Mouse (Mus musculus) hindlimb bud, embryonic 11.5 days (tissue): Measurements from ENCODE around the gene Cbx4.
"Not testable (repeated sequence)": the region's sequence is repeated elsewhere in the genome, so short reads cannot be mapped to it uniquely, and the experiment has no call there.

ENCODE experiments used
- DNase-seq: peaks from one replicate; pipeline ENCODE4 v3.0.0-alpha.2; 2012; ENCODE audit warnings: low read depth, low spot score; ENCODE audit errors: extremely low spot score

The Cbx4 gene

DNA sequence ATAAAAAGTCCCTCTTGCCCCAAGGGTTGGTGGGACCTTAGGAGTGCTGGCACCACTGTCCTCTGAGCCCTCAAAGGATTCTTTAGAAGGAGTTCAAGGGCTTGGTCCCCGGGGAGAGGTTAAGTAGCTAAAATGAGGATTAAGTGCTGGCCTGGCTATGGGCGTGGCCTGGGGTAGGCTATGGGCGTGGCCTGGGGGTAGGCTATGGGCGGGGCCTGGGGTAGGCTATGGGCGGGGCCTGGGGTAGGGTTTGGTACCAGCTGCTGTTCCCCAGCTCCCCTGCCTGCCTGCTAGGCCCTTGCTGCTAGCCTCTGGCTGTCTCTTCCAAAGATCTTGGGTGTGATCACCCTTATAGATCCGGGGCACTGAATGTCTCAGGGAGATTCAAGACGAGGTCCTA, 25.3 kb upstream of the Cbx4 start:
- DNase-seq, result no peak

DNA sequence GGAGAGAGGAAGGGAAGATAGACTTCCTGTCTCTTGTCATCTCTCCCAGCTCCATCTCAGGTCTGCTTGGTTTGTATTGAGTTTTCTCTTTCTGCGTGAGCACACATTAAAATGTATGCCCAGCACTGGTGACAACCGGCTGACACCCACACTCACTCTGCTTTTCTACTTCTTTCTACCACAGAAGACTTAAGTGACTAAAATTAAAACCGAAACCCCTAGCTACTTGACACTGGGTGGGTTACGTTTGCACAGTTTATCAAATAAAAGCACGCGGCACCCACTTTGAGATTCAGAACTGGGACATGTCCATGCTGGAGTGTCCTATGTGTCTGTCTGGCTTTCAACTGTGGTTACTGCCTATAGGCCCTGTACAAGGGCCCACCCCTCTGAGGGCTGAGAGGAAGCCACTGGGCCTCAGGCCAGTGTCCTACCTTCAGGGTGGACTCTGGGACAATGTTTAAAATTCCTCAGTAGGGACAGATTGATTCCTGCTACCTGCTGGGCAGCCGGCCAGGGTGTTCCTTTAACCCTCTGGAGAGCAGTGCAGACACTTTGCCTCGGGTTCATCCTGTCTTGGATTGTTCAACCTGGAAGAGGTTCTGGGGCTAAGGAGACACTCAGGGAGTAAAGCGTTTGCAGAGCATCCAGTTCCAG, 23.5 kb upstream of the Cbx4 start:
- no peak for DNase-seq

DNA sequence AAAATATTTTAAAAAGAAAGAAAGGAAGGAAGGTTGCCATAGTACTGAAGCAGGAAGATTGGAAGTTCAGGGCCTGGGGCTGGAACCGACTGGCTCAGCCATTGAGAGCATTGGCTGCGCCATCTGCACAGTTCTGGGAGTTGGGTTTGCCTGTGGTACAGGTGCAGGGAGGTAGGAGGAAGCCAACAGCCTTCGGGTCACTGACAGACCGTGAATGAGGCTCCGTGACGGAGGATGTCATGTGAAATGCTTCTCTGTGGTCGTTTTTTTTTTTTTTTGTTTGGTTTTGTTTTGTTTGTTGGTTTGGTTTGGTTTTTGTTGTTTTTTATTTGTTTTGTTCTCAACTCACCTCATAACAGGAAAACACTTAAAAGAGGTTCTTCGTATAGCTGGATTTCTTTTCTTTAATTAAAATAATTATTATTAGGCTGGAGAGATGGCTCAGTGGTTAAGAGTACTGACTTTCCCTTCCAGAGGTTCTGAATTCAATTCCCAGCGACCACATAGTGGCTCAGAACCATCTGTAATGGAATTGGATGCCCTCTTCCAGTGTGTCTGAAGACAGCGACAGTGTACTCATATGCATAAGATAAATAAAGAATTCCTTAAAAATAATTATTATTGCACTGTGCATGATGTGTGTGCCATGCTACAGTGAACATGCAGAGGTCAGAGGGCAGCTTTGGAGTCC, 22.7 kb upstream of the Cbx4 start:
- DNase-seq, result no peak

DNA sequence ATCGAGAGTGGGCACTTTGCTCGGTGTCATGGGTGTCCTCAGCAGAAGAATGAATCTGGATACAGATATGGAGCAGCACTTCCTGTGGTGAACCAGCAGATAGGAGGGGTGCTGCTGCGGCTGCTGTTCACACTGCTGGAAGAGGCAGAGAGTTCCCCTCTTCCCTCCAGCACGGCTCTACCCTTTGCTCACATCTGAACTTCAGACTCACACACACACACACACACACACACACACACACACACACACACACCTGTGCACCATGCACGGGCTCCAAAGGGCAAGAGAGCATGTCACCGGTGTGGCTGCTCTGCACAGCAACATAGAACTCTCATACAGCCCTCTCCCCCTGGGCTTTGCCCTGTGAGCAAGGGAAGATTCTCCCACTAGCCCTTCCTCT, 20.3 kb upstream of the Cbx4 start:
- DNase-seq, result no peak

DNA sequence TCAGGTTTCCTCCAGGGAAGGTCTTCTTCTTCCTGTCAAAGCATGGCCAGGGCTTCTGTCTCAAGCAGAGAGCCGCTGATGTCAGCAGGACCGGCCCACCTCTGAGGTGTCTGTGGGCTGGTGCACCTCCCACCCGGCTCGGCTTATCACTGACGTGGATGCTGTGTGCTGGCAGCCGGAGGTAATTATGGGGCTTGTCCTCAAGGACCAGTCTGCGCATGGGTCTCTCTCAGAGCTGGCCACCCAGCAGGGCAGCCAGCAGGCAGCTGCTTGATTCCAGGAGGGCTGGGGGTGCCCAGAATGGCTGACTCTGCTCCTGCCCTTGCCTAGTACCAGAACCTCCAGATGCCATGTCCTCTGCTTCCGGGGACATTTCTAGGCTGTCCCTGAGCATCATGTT, 19.7 kb upstream of the Cbx4 start:
- DNase-seq, result no peak

DNA sequence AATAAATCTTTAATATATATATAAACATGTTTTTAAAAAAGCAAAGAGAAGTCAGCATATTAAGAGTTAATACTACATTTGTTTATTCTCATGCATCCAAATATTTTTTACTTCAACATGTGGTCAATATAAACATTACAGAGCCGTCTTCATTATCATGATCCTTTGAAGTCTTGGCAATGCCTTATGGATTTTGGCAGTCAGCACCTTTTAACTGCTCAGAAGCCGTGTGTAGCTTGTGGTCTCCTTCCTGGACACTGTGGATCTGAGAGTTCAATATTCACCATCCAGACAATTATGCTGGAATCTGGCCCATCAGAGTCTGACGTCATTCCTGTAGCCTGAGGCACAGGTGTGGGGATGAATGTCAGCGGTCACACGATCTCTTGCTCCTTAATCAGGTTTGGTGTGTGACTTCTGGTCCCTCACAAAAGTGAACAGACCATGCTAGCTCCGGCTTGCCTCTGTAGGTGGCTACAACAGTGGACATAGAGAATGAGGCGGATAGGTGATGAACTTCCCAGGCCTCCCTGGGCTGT, 19.1 kb upstream of the Cbx4 start:
- DNase-seq, result no peak

DNA sequence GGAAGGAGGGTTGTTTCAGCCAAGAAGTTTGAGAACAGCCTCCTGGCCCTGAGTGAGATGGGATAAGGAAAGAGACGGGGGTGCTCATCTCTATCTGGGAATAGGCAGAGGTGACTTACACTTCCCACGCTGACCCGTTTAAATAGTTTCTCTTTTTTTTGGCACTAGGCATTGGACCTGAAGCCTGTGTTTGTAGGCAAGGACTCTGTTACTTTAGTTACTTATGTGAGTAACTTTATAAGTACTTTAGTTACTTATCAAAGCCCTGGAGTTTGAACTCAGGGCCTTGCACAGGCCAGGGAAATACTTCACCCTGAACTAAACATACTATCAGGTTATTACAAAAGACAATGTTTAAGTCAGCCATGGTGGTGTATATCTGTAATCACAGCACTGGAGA, 18.0 kb upstream of the Cbx4 start:
- no peak for DNase-seq

DNA sequence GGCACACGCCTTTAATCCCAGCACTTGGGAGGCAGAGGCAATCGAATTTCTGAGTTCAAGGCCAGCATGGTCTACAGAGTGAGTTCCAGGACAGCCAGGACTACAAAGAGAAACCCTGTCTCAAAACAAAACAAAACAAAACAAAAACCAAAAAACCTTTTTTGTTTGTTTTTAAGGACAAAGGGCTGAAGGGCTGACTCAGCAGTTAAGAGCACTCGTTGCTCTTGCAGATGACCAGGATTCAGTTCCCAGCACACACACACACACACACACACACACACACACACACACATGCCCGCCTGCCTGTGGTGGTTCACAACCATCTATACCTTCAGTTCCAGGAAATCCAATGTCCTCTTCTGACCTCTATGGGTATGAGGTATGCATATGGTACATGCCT, 14.3 kb upstream of the Cbx4 start:
- DNase-seq, result not testable (repeated sequence)

DNA sequence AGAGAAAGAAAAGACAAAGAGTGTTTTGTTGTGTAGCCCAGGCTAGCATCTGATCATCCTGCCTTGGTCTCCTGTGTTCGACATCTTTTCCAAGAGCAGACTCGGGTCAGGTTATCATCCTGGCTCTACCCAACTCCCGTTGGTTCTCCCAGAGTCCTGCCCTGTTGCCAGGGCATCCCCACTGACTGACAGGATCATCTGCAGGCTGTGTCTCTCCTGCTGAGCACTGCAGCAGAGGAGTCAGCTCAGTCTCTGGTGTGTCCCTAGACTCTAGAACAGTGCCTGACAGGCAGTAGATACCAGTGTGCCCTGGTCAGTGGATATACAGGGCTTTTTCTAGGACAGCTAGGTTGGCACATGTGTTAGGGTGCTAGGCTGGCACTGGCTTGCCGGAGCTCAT, 12.2 kb upstream of the Cbx4 start:
- no peak for DNase-seq

DNA sequence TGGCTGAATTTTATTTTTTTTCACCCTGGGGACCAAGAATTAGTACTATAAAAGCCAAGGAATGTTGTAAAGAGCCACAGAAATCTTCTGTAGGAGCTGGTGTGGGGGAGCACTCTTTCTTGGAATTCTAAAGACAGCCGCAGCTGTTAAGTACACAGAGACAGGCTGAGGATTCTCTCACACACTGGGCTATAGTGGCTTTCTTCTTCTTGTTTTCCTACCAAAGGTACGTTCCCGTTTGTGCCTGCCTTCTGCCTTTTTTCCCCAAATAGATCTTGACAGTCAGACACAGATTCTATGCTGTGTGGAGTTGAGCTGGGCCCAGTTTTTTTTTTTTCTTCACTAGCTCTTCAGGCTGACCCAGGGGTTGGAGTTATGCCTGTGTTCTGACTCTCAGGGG, 9.4 kb upstream of the Cbx4 start:
- no peak for DNase-seq

DNA sequence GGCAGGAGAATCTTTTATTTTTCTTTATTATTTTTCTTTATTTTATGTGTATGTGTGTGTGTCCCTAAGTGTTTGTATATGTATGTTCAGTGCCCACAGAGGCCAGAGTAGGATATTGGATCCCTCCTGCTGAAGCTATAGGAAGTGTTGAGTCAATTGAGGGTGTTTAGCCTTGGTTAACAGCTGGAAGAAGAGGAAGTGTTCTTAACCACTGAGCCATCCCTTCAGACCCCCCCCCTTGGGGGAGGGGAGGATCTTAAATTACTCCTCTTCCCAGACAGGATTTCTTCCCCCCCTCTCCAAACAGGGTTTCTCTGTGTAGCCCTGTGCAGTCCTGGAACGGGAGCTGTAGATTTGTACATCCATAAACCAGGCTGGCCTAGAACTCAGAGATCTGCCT, 7.3 kb upstream of the Cbx4 start:
- no peak for DNase-seq

DNA sequence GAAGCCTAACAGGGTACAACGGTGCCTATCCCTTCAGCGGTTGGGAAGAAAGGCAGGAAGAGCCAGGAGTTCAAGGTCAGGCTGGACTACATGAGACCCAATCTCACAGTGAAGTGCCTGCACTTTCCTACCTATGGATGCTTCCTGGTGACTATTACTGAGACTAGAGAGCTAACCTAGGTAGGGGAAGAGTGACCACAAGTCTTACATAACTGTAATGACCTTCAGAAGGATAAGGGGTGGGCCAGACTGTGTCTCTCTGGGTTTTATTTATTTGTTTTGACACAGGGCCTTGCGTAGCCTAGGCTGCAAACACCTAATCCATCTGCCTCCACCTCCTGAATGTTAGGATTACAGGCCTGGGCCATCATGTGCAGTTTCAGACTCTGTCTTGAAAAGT, 6.3 kb upstream of the Cbx4 start:
- DNase-seq, result no peak

DNA sequence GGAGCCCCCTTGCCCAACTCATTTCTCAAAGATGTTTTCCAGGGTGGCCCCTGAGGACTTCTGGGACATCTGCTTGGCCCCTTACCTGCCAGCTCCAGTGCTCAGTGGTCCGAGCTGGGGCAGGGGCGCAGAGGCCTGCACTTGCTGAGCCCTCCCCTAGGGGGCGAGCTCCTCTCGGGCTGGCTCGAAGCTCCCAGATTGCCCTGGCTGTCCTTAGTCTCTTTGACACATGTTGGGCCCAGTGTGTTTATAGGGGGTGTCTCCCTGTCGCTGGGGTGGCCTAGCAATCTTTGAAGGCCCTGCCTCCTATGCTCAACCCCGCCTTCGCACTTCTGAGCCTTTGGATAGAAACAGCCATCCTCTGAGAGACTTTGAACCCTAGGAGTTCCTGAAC, 5.6 kb upstream of the Cbx4 start:
- no peak for DNase-seq

DNA sequence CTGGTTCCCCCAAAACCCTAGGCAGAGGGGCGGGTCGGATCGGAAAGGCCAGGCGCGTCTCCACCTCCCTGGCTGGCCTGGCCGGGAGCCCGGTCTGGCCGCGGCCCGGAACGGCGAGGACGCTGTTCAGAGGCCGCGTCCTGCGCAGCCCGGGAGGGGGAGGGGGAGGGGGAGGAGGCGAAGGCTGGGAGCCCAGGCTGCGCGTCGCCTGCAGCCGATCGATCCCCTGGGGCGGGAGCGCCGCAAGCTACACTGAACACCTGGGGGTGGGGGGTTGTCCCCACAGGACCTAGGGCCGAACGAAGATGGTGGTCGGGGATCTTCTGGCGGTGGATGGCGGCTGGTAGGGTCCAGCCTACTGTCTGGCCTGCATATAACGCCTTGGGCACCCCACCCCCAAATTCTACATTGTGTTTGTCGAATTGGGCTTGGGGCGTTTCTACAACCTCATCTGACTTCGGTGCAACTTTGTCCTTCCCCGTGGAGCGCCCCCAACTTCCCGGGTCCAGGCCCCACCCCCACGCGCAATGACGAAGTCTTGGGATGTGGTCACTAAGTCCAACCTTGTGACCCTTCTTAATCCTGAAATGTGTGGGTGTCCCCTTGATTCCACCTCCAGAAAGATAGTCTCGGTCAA, 5.1 kb upstream of the Cbx4 start:
- no peak for DNase-seq

DNA sequence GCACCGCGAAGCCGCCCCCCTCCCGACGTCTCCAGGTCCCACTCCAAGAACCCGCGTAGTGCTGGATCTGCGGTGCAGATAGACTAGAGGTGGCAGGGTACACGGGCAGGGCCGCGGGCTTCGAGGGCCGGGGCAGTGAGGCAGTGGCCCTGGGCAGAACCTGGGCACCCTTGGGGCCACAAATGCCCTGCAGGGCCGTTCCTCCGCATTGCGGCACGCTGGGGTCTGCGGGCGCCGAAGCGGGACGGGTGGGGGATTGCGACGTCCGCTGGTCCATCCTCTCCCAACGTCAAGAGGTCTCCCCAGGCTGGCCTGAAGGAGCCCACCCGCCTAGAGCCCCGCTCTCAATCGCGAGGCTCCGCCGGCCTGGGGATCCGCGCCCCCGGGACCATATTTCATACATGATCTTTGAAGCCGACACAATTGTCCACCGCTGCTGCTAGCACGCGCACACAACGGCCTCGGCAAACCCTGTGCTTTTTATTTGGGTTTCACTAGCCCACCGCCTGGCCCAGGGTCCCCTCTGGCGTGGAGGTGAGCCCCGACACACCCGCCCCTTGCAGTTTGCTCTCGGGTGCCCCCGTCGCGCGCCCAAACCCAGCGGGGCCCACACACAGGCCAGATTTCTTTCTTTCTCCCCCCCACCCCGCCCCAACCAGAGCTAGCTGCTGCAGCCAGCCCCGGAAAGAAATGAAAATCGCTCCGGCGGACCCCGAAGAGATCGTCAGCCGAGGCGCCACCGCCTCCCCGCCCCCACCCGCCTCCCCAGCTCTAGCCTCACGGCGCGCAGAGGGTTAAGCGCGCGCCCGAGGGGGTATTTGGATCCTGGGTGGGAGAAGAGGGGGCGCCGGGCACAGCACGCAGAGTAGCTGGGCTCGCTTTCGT, 4.3 kb upstream of the Cbx4 start:
- DNase-seq, result no peak

DNA sequence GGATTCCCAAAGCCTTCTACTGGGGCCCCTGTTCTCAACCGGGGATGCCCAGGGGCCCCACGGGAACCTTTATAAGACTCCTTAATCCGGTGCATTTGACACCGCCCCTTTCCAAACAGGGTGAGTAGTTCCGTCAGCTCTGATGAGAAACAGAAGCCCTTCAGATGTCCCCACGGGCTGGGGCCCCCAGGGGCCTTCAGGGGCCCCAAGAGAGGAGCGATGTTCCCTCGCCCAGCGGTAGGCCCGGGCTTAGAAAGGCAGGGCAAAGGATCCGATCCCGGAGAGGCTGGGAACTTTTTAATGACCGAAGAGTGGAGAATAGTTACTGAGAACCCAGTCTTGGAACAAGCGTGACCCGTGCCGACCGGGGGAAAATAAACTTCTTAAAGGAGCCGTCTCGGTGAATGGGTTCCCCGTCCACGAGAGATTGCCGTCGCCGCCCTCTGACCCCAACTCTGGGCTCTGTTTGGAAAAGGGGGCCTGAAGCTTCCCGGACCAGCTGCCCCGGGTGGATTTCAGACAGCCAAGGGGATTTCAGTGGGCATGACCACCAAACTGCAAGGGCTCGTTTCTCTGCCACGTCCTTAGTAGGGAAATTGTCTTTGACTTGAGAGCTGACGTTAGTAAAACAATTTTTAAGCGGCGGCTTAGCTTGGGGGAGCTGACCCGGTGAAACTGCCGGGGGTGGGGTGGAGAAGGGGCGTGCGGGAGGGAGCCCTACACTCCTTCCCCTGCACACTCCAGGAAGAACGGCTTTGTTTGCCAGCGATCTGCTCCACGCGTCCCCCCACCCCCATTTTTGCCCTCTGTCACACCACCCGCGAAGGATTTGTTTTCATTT, 3.4 kb upstream of the Cbx4 start:
- no peak for DNase-seq

DNA sequence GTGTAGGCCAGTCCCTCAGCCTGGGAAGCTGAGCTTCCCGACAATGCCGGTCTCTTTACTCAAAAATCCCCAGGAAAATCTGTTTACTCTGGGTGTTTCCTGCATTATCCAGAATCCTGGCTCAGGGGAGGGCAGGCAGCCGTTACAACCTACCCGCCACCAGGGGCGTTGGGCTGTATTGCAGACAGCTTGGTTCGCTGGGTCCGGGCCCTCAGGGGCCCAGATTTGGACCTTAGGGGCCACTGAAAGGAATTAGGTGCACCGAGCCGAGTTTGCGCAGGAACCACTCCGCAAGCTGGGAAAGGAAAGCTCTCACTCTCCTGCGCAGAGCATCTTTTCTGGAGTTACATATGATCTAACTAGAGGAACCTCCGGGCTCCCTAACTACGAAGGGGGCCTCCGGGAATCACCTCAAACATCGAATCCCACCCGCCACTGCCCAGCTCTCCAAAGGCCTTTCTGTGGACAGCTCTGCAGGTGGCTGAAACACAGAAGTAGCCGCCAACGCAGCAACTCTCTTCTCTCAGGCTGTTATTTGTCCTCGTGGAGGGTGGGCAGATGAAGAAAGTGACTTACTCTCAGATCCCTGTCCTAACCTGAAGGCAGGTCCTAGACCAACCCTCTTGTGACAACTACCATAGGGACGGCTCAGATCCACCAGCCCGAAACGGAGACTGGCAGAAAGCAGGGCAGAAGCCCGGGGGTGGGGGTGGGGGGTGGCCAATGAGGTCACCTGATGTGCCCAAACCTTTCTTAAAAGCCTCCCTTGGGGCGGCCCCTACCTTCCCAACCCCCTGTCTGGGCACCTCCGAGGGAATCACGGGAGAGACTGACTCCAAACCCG, 2.6 kb upstream of the Cbx4 start:
- no peak for DNase-seq

DNA sequence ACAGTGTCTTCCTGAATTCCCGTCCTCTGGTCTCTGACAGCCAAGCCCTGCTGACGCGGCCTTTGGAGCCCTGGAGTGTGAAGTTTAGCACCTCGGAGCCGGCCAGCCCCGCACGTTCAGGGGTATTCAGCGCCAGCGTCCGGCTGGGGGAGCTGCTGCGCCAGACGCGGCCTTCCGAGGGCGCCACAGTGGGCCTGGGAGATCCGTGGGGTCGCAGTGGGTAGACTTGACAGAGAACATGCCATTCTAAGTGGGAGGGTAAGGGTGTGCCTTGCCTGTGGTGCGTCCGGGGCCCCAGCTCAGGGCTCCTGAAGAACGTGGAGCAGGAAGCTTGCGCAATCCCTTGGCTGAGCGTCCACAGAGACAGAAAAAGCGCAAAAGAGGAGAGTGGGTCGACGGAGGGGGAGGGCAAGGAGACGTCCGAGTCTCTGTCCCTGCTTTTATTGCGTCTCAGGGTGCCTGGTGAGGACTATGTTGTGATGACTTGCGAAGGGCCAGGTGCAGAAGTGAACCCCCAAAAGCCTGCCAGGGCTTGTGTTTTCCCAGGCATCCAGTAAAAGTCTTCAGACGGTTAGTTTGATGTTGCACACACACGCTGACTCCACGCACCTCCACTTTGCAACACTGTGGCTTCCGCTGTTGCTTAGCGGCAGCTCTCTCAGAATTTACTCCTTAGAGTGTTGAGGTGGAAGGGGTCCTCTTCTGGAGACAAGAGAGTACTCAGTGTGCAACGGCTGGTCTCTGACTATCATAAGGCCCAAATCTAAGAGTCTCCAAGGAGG, 1.5 kb upstream of the Cbx4 start:
- no peak for DNase-seq
